Mouse (Mus musculus) megakaryocyte, embryonic 14.5 days (primary cell): ENCODE results near the gene Os9.

Experiments
- FLI1 ChIP-seq: IDR thresholded peaks from 2 replicates; pipeline ENCODE4 v1.6.1; 2012; ENCODE audit warnings: low read length, inconsistent platforms, mixed read lengths
- GATA1 ChIP-seq: IDR thresholded peaks from 3 replicates; pipeline ENCODE4 v1.6.1; 2012; ENCODE audit warnings: mixed read lengths, low read length, inconsistent platforms, borderline replicate concordance

DNA sequence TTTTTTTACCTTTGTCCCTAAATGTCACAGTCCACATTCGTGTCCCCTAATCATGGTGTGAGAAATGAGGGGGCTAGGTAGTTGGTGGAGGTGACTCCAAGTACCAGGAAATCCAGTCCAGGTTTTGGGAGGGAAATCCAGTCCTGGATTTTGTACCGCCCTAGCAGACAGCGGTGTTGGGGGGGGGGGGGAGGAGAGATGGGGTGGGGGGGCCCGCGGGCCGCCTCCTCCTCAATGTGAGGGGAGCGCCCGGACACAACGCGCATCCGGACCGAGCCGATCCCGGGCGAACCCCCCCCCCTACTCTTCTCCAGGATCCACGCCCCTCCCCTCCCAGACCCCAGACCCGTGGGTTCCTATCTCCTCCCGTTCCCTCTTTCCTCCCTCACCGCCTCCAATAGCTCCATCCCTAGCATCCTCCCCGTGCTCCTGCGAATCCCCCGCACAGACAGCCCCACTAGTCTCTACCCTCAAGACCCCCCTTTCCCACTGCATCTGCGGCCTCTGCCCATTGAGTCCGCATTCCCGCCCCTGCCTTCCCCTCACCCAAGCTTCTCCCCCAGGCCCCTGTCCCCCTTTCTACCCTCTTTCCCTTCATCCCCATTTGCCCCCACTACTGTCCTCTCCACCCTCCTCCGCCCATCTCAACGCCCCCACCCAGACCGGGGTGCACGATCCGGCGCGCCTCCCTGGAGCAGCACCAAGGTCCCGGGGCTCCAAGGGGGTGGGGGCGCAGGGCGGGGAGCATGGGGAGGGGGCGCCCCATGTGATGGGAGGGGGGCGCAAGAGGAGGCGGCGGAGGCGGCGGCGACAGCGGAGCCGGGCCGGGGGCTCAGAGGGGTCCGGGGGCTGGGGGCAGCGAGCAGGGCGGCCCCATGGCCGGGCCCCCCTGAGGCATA, 42.0 kb downstream of the Os9 start:
- TF ChIP-seq GATA1 (no peak), FLI1 (no peak)
